Mouse (Mus musculus) left cerebral cortex, adult 9 months (tissue): Measurements from ENCODE around the gene 4930415O20Rik.

Source experiments
- DNase-seq, 2 experiments: peaks; one replicate each; pipeline ENCODE4 v3.0.0; 2022; ENCODE audit warnings: low spot score in 2 of 2

Gene 4930415O20Rik

DNA sequence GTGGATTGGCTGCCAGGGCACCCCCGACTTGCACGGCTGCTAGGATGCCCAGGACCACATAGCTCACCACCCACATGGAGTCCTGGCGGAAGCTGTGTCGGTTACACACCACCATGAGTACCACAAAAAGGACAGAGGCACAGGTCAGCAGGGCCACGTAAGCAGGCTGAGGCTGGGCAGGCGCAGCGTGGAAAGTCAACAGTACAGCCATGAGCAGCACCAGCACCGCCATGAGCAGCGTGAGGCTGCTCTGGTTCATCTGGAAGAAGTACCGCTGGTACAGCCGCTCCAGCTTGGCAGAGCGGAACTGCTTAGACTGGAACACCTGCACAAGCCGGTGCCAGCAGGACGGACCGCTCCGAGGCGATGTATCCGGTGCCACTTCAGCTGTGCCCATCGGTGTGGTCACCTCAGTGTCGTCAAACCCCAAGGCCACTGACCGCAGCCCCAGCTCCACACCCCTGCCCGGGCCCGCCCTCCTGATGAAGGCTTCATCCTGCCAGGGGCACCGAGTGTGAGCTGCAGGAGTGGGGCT lies 33.3 kb downstream of the 4930415O20Rik start:
- DNase-seq, result no peak

GRCm38 (mm10) chr15:98606051-98606536 lies 35.3 kb downstream of the 4930415O20Rik start:
- no peak for DNase-seq

GRCm38 (mm10) chr15:98606739-98607138 lies 35.9 kb downstream of the 4930415O20Rik start:
- no peak for DNase-seq

GRCm38 (mm10) chr15:98607557-98607956 lies 36.8 kb downstream of the 4930415O20Rik start:
- no peak for DNase-seq

- DNase-seq, result no peak
Observed at GRCm38 (mm10) chr15:98608058-98608783, 37.4 kb downstream of the 4930415O20Rik start.

GRCm38 (mm10) chr15:98608784-98609250 lies 38.0 kb downstream of the 4930415O20Rik start:
- no peak for DNase-seq

- peak in 1 of 2 experiments; percentile 72 for DNase-seq
Observed at GRCm38 (mm10) chr15:98609331-98610130, 38.7 kb downstream of the 4930415O20Rik start, which contains the start of gene Adcy6. Gene Adcy6, minus strand, starts transcription at chr15:98610076.

DNA sequence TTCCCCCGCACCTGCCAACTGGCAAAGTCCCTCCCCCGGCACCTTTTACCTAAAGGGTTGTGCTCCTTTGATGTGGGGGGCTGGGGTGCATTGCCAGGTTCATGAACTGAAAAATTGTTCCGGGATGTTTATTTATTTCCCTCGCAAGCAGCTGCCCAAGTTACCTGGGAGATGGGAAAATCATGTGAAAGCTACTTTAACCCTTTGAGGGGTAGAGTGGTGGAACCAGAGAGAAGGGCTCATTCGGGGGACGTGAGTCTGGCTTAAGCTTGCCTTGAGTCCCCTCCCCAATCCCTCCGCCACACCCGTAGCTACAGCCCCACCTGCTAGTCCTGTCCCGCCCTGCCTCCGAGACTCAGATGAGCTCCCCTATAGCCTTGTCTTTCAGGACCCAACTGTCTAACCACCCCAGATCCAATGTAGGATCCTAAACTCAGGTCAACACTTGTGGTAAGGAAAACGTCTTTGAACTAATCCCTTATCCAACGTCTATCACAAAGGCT lies 39.4 kb downstream of the 4930415O20Rik start:
- no peak for DNase-seq

DNA sequence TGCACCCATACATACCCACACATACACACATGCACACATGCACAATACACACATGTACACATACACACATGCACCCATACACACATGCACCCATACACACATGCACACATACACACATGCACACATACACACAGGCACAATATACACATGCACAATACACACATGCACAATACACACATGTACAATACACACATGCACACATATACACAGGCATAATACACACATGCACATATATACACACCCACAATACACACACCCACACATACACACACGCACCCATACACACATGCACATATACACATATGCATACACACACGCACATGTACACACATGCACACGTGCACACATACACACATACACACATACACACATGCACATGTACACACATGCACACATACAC lies 41.4 kb downstream of the 4930415O20Rik start:
- DNase-seq, result no peak

DNA sequence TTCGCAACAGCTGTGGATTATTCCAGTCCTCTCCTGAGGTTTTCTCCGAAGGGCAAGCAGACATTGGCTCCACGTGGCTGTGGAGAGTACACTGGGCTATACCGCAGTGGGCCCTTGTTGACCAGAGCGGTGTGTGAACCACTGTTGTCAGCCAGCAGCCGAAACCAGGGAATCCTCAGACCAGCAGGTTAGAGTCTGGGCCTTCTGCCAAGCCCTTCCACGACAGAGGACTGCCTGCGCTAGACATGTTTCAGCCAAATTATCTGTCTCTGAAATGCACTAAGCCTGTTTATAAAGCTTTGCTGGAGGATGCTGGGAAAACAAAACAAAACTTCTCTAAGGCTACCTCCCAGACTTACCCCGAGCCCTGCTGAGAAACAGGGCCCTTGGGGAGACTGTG lies 43.7 kb downstream of the 4930415O20Rik start:
- no peak for DNase-seq

- DNase-seq, result no peak
Observed at GRCm38 (mm10) chr15:98614971-98615370, 44.2 kb downstream of the 4930415O20Rik start.

DNA sequence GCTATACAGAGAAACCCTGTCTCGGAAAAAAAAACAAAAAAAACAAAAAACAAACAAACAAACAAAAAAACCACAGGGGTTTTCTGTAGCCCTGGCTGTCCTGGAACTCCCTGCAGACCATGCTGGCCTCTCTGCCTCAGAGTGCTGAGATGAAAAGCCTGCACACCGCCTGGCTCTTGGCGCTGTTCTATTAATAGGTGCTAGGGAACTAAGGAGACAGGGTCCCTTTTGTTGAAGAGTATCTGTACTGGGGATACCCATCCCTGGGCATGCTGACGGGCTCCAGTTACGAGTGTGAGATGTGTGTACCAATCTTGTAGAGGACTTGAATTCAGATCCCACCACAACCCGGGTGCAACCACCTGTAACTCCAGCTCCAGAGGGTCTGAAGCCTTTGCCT lies 44.9 kb downstream of the 4930415O20Rik start:
- no peak for DNase-seq

GRCm38 (mm10) chr15:98616362-98617175 lies 45.8 kb downstream of the 4930415O20Rik start:
- no peak for DNase-seq

GRCm38 (mm10) chr15:98617176-98617537 lies 46.4 kb downstream of the 4930415O20Rik start:
- peak in 1 of 2 experiments; percentile 77 for DNase-seq

DNA sequence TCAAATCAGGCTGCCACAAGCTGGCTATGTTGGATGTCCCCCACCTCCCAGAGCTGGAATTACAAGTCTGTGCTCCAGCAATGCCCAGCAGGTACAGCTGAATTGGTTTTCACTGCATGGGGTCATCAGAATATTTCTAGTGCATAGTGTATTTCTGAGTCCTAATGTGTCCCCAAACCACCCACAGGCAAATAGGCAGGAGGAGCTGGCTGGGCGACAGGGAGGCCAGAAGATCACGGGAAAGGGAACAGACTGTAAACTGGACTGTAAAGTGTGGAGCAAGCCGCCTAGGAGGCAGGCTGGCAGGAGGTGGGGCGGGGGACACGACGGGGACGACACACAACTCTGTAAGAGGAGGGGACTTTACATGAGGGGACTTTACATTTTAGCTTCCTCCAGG lies 51.4 kb downstream of the 4930415O20Rik start:
- no peak for DNase-seq

GRCm38 (mm10) chr15:98622721-98623120 lies 51.9 kb downstream of the 4930415O20Rik start:
- DNase-seq, result no peak

GRCm38 (mm10) chr15:98623361-98623821 lies 52.6 kb downstream of the 4930415O20Rik start:
- no peak for DNase-seq

- DNase-seq, result no peak
Observed at GRCm38 (mm10) chr15:98626078-98626477, 55.3 kb downstream of the 4930415O20Rik start.

DNA sequence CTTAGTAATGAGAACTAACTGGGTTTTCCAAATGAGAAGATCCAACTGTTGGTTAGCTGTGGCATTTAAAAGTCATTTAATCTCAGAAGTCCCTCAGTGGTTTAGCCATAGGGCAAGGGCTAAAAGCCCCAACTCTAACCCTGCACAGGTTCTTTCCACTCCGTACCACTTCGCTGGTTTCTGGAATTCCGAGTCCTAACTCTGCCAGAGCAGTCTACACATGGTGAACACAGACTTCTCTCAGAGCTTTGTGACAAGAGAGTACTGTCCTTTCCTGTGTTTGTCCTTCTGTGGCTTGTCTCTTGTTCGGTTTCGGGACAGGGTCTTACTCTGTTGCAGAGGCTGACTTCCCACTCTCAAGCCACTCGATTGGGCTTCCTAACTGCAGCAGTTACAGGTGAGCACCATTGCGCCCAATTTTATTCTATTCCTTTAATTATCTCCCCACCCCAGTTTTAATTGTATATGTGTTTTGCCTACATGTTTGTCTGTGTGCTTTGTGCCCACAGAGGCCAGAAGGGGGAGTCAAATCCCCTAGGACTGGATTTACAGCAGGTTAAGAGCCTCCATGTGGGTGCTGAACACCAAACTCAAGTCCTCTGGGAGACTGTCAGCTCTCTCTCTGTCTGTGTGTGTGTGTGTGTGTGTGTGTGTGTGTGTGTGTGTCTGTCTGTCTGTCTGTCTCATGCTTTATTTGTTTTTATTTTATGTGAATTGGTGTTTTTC lies 55.8 kb downstream of the 4930415O20Rik start:
- DNase-seq, result no peak

DNA sequence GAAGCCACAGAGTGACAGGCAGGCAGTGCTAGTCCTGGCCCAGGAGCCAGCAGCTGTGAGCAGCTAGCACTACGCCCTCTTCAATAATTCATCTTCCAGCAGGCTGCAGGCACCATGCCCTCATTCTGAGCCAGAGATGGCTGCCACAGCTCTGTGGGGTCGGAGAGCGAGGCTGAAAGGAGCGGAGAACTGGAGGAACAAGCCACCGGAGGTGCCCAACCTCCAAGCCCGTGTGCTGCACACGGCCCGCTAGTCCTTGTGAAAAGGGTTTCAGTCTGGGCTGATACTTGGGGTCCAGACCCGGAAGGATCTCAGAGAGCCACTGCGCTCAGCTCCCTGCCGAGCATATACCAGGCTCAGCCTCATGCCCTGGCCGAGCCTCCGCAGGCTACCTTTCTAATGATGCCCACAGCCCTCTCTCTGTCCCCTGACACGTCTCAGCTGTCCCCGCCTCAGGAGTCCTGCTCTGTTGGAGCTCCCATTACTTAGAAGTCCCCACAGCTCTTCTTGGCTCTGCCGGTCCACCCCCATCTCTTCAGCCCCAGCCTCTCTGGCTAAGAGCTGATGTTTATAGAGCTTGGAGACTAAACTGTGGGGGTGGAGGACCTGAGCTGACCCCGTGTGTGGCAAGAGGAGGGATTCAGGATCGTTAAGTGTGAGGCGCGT lies 57.9 kb downstream of the 4930415O20Rik start:
- no peak for DNase-seq
